Mouse (Mus musculus): Measurements from ENCODE around the gene S100z. TPM values are rescaled to one million over a fixed set of nuclear protein-coding genes. Genes with fewer than 3 reads are reported as not detected.

The S100z gene
- polyA plus RNA-seq (2015; fragmentation: Nextera tagmentation; extraction: Ambion mirVana), result not detected in 2 replicates

GRCm38 (mm10) chr13:95478671-95479413, at the start of gene S100z:
S100z (minus strand) TSS chr13:95478721.
- no peak for TF ChIP-seq CTCF (IDR thresholded peaks at IDR 0.05; ENCODE audit: low read depth)
- no peak for TF ChIP-seq EP300 (IDR thresholded peaks at IDR 0.05; ENCODE audit: low read depth)
- H3K27me3 ChIP-seq (ENCODE audit: insufficient read depth, low read length), result no peaks in the 10 kb centered on the region
- H3K27ac ChIP-seq (ENCODE audit: low read depth), result no peak within 1 kb of the TSS
- H3K4me3 ChIP-seq (ENCODE audit: low read depth, low read length), result no peak within 1 kb of the TSS
- no peaks in the 10 kb centered on the region for H3K36me3 ChIP-seq (replicated peaks; ENCODE audit: insufficient read depth, low read length)
- H3K9ac ChIP-seq (replicated peaks), result no peak within 1 kb of the TSS
- H3K4me2 ChIP-seq (ENCODE audit: low read depth, low read length), result no peak within 1 kb of the TSS
- no peaks in the 10 kb centered on the region for H3K9me3 ChIP-seq (ENCODE audit: low read length)
- WGBS (ENCODE audit: insufficient replicate concordance), result 85% methylated on average over 21 of the region's 21 CpGs
- H3K4me1 ChIP-seq (ENCODE audit: insufficient read depth), result peaks cover 3% of the 10 kb centered on the region
- DNase-seq (no peak), ATAC-seq (no peak)

GRCm38 (mm10) chr13:95524674-95525491, 46.4 kb upstream of the S100z start, which contains the start of gene F2rl1:
F2rl1 (minus strand) TSS chr13:95525227.
- no peaks in the 10 kb centered on the region for H3K9me3 ChIP-seq (ENCODE audit: low read length)
- peak; percentile 85 for DNase-seq
- H3K36me3 ChIP-seq (replicated peaks; ENCODE audit: insufficient read depth, low read length), result no peaks in the 10 kb centered on the region
- H3K4me3 ChIP-seq (ENCODE audit: low read depth, low read length), result peak within 1 kb of the TSS; percentile 51
- peak within 1 kb of the TSS; percentile 84 for H3K4me2 ChIP-seq (ENCODE audit: low read depth, low read length)
- WGBS (ENCODE audit: insufficient replicate concordance), result 2% methylated on average over 54 of the region's 54 CpGs
- peak within 1 kb of the TSS; percentile 21; the same call in 1 of the 2 replicates for H3K9ac ChIP-seq (replicated peaks)
- peaks cover 4% of the 10 kb centered on the region; the same call in 1 of the 2 replicates for H3K4me1 ChIP-seq (ENCODE audit: insufficient read depth)
- H3K27ac ChIP-seq (ENCODE audit: low read depth), result no peak within 1 kb of the TSS
- TF ChIP-seq CTCF (IDR thresholded peaks at IDR 0.05; ENCODE audit: low read depth), result no peak
- TF ChIP-seq EP300 (IDR thresholded peaks at IDR 0.05; ENCODE audit: low read depth), result no peak
- ATAC-seq, result peak; percentile 97
- peaks cover 41% of the 10 kb centered on the region for H3K27me3 ChIP-seq (ENCODE audit: insufficient read depth, low read length)

- ATAC-seq, result no peak
- no peaks in the 10 kb centered on the region for H3K36me3 ChIP-seq (replicated peaks; ENCODE audit: insufficient read depth, low read length)
- H3K4me3 ChIP-seq (ENCODE audit: low read depth, low read length), result peak overlapping the region; percentile 51
- TF ChIP-seq CTCF (IDR thresholded peaks at IDR 0.05; ENCODE audit: low read depth) (no peak), EP300 (IDR thresholded peaks at IDR 0.05; ENCODE audit: low read depth) (no peak)
- H3K27me3 ChIP-seq (ENCODE audit: insufficient read depth, low read length), result peaks cover 41% of the 10 kb centered on the region
- H3K9ac ChIP-seq (replicated peaks), result peak overlapping the region; percentile 21; the same call in 1 of the 2 replicates
- H3K4me2 ChIP-seq (ENCODE audit: low read depth, low read length), result peak overlapping the region; percentile 84
- no peaks in the 10 kb centered on the region for H3K9me3 ChIP-seq (ENCODE audit: low read length)
- H3K27ac ChIP-seq (ENCODE audit: low read depth), result no peak overlapping the region
- peaks cover 4% of the 10 kb centered on the region; the same call in 1 of the 2 replicates for H3K4me1 ChIP-seq (ENCODE audit: insufficient read depth)
- no peak for DNase-seq
- under 1% methylated on average over 13 of the region's 13 CpGs for WGBS (ENCODE audit: insufficient replicate concordance)
These were observed 45.8 kb upstream of the S100z start for GRCm38 (mm10) chr13:95524424-95524673.

GRCm38 (mm10) chr13:95523659-95524423, 45.3 kb upstream of the S100z start:
- Histone ChIP-seq H3K4me3 (ENCODE audit: low read depth, low read length) (peak overlapping the region; percentile 51), H3K27ac (ENCODE audit: low read depth) (no peak overlapping the region), H3K4me1 (ENCODE audit: insufficient read depth) (peaks cover 4% of the 10 kb centered on the region; the same call in 1 of the 2 replicates), H3K4me2 (ENCODE audit: low read depth, low read length) (peak overlapping the region; percentile 84), H3K27me3 (ENCODE audit: insufficient read depth, low read length) (peaks cover 41% of the 10 kb centered on the region), H3K9me3 (ENCODE audit: low read length) (no peaks in the 10 kb centered on the region), H3K36me3 (replicated peaks; ENCODE audit: insufficient read depth, low read length) (no peaks in the 10 kb centered on the region), H3K9ac (replicated peaks) (peak overlapping the region; percentile 21; the same call in 1 of the 2 replicates)
- no peak for TF ChIP-seq CTCF (IDR thresholded peaks at IDR 0.05; ENCODE audit: low read depth)
- no peak for TF ChIP-seq EP300 (IDR thresholded peaks at IDR 0.05; ENCODE audit: low read depth)
- ATAC-seq (no peak), DNase-seq (peak; percentile 54)
- 5% methylated on average over 29 of the region's 29 CpGs for WGBS (ENCODE audit: insufficient replicate concordance)

GRCm38 (mm10) chr13:95522176-95522575, 43.7 kb upstream of the S100z start:
- Histone ChIP-seq H3K9ac (replicated peaks) (no peak overlapping the region), H3K4me1 (ENCODE audit: insufficient read depth) (peaks cover 4% of the 10 kb centered on the region; the same call in 1 of the 2 replicates), H3K9me3 (ENCODE audit: low read length) (no peaks in the 10 kb centered on the region), H3K4me3 (ENCODE audit: low read depth, low read length) (no peak overlapping the region), H3K4me2 (ENCODE audit: low read depth, low read length) (no peak overlapping the region), H3K36me3 (replicated peaks; ENCODE audit: insufficient read depth, low read length) (no peaks in the 10 kb centered on the region), H3K27me3 (ENCODE audit: insufficient read depth, low read length) (peaks cover 37% of the 10 kb centered on the region), H3K27ac (ENCODE audit: low read depth) (no peak overlapping the region)
- DNase-seq (no peak), ATAC-seq (no peak)
- WGBS (ENCODE audit: insufficient replicate concordance), result 61% methylated on average over 10 of the region's 10 CpGs
- TF ChIP-seq CTCF (IDR thresholded peaks at IDR 0.05; ENCODE audit: low read depth) (no peak), EP300 (IDR thresholded peaks at IDR 0.05; ENCODE audit: low read depth) (no peak)

Measured in liver, postnatal 0 days (tissue).